Mouse (Mus musculus) spleen, adult 18-20 months (tissue): ENCODE results near the gene Pou2f2.
A peak's percentile ranks its signal among the peaks of the same experiment; 100 is the strongest.

Source experiments
- DNase-seq, 2 experiments: peaks; one replicate each; pipeline ENCODE4 v3.0.0; 2022; ENCODE audit warnings: mixed read lengths in 2 of 2

Pou2f2 gene

DNA sequence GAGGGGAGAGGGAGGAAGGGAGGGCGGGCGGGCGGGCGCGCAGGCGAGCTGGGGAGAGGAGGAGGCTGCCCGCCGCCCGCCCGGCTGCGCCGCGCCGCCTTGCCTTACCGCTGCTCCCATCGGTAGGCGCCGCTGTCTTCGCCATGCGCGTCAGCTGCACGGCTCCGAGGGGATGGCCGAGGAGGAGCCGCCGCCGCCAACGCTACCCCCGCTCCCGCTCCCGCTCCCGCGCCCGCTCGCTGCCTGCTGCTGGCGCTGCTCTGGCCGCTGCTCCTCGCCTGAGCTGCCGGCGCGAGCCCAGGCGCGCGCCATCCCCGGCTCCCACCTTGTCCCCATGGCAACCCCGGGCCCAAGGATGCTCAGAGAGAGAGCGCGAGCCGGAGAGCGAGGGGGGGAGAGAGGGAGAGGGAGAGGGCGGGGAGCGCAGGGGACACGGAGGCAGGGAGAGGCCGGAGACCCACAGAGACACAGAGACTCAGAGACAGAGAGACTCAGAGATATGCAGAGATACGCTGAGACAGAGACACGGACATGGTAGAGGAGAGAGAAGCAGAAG is at the start of gene Pou2f2:
TSS of gene Pou2f2 (minus strand) at position 121 of the 556 bp plus-strand sequence.
- DNase-seq = peak; percentile 63 to 70

DNA sequence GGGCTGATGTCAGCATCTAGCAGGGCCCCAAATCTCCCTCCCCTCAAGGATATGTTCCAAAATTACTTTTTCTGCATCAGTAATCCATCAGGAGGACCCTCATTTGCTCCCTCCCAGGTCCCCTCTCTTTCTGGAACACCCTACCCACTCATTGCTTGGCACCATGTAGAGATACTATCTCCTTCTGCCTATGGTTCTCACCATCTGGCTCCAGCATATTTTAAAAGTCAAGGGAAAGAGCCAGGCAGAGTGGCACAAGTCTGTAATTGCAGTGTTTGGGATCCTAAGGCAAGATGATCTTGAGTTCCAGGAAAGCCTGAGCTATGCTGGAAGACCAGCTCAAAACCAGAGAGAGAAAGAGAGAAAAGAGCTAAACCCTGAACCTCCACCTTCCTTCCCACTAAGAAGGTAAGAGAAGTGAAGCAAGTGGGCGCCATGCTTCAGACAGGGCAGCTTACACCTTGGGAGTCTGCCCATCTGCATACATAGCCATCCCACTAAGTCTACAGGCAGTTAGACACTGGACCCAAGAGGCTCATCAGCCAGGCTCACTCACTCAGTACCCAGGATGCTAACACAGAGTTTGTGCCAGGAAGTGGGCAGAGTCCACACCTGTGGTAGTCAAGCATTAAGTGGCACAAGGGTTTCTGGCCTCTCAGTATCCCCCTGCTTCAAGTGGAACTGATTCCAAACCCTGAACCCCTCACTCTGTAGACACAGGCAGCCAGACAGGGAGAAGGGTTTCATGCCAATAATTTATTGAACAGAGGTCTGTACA is 48.2 kb upstream of the Pou2f2 start:
- no peak for DNase-seq

DNA sequence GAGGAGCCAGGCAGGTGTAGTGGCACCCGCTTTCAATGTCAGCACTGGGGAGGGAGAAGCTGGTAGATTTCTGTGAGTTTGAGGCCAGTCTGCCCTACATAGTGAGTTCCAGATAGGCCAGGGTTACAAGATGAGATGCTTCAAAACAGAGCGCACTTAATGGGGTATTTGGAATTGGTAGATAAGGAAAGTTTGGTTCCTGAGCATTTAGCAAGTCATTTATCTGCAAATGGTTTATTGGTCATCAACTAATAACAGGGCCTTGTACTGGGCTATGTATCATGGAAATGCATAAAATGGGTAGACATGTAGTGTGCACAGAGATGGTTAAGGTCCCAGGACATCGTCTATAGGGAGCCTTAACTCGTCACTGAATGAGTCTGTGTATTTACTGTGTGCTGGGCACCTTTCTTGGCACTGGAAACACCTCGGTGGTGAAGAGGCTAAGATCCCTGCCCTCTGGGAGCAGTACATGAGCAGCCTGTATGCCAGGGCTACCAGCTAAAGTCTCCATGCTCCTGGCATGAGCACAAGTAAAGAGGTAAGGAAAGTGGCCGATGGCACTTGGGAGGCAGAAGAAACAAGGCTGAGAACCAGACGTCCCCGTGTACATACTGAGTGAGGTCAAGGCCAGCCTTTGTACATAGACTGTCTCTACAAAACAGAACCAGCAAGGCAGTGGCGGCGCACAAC is 42.9 kb upstream of the Pou2f2 start:
- no peak for DNase-seq

DNA sequence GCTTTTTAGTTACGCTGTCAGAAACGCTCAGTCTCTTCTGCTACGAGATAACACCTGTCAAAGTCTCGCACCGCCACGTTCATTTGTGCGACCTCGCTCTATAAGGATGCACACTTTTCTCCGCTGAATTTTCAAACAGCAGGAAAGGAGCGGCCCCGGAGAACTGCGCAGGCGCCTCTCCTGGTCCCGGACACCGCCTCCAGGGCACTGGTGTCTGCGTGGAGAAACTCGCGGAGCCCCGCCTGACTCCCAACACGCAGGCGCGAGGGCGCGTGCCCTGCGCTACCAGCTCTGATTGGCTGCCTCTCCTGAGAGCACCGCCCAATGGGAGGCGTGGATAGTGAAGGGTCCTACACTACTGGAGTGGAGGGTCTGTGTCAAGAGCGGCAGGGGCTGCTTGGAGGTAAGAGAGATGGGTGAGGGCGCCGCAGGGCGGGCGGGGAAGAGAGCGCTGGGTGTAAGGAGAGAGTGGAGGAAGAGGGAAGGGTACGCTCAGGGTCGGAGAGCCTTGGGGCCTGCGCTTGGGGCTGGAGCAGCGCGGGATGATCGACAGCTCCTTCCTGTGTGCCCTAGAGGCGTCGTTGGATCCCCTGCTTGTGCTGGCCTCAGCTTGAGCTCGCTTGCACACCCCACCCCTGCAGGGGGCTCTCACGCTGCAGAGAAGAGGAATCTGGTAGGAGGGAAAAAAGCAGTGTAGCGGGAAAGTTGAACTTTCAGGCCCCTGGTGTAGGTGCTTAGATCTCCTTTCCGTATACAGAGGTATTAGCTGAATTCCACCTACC is 41.8 kb upstream of the Pou2f2 start, which contains the start of gene Zfp526:
TSS of gene Zfp526 (plus strand) at position 324 of the 782 bp plus-strand sequence.
- peak; percentile 94 to 95 for DNase-seq

GRCm38 (mm10) chr7:25220457-25221101 is 41.1 kb upstream of the Pou2f2 start, which contains the start of gene Dedd2:
Gene Dedd2 (minus strand): TSS chr7:25220615.
- DNase-seq = peak in 1 of 2 experiments; percentile 30

DNA sequence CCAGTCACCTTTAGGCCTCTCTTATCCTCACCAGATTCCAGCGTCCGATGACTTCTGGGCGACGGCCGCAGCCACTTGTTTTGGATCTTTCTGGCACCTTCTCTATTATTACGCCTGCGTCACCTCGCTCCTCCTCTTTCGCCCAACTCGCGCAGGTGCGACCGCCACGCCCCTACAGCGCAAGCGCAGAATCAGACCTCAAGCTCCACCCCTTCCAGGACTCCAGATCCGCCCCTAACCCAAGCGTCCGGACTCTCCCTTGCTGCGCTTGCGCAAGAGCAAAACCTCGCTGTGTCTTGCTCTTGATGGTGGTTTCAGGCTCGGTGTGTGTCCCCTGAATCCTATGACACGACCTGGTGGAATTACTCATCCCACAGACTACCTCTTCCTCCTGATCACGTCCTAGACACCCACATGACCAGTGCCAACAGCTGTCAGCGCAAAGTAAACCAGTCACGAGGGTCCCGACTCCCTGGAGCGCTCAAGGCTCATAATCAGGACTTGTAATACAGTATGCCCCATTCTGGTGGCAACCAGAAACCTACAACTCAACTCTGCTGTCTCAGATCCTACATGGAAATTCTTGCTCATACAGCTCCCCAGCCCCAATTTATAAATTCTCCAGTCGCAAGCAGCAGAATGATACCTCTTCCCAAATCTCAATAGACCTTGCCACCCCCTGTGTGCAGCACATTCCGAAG is 40.4 kb upstream of the Pou2f2 start:
- DNase-seq = peak; percentile 93 to 97

- DNase-seq = no peak
These were observed 39.9 kb upstream of the Pou2f2 start for GRCm38 (mm10) chr7:25219416-25219750.

DNA sequence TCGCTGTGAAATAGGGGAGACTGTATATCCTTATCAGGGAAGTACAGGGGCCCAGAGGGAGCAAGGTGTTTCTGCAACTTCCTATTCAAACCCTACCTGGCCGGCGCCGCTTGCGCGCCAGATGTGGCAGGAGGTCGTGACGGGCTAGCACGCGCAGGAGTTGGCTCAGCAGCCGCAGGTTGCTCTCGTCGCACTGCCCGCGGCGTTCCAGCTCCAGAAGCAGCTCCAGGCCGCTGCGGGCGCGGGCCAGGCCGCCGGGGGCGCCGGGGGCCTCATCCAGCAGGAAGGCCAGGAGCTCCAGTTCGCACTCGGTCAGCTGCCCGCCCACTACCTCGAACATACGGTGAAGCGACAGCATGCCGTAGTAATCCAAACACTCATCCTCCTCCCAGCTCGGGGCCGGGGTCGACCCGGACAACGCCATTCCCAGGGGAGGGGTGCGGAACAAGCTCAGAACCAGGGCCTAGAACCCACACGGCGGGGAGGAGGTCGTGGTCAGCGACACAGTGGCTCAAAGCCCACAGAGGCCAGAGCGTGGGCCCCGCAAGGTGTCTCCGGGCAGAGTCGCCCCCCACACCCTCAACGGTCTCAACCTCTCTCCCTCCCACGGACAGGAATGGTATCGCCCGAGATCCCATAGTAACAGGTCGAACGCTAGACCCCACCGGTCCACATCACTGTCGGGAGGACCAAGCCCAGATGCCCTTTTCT is 39.3 kb upstream of the Pou2f2 start:
- peak; percentile 34 to 48 for DNase-seq

DNA sequence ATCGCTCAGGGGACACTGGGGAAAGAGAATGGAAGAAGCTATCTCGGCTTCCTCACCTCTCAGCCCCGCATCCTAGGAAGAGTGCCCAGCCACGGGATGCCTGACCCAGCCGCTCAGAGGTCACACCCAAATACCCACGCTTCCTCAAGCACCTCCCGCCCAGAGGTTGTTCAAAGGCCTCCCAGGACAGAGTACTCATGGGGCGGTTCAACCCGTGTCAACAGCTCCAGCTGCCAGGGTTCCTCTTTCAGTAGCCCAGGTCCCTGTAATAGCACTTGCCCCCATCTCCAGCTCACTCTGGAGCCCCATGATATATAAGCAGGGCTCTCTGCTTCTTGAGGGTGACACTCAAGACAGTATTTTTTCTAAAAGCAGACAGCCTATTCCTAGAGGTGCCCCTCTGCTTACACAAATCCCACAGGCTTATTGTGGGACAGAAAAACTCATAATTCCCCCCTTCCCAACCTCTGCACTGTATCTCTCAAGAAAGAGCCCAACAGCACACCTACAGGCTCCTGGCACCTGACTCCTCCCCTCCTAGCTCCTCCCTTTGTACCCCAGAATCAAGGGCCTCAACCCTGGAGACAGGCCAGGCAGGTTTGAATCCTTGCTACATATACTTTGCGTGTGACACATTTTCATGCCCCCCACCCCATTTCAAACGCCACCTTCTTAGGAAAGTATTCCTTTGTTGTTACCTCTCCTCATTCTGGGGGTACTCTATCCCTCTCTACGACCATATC is 38.3 kb upstream of the Pou2f2 start:
- DNase-seq = no peak

- DNase-seq = no peak
These were observed 34.6 kb upstream of the Pou2f2 start for GRCm38 (mm10) chr7:25214172-25214571.

DNA sequence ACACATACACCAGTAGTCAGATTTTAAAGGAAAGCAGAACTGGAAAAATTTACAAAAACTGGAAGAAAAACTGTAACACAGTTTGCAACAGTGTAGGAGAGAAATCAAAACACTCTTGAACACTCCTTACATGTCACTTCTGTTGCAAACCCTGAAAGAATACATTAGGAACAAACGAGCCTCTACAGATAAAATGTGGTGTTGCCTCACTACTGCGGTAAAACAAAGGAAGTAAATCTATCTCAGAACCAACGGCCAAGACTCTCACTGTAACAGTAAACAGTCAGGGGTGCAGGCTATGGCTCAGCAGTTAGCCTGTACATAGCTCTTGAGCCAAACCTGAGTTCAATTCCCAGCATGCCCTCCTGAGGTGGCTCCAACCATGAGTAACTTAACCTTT is 33.6 kb upstream of the Pou2f2 start:
- DNase-seq = no peak

DNA sequence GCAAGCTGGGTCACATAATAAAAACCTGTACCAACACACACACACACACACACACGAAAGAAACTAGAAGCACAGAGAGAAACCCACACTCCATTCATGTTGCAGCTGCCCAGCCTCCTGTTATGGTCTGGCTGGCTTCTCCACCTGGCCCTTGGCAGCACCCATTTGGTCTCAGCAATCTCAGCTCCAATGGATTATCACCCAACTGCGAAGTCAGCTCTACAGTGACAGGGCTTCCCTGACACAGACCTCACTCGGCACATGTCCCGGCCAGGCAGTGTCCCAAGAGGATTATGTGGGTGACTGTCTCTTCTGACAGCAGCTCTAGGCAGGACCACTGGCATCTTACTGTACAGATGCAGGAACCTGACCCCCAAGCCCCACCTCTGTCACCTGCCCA is 31.0 kb upstream of the Pou2f2 start:
- DNase-seq = no peak

DNA sequence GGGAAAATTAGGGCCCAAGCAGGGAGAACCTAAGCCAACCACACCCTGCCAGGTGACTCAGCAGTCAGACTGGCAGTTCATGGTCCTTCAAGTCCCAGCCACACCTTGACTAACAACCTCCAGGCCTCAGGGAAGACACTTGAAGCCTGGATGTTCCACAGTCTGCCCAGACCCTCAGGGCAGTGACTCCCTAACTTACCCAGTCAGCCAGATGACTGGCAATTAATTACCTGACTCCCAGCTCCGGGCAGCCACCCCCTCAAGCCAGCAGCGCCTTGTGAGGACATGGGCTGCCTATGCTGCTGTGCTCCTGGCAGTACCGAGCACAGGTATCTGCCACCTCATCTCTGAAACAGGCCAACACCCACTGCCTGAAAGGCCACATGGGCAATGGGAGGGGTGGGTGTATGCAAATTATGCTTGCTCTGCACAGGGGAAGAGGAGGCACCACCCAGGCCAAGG is 29.7 kb upstream of the Pou2f2 start:
- DNase-seq = peak; percentile 36 to 41

DNA sequence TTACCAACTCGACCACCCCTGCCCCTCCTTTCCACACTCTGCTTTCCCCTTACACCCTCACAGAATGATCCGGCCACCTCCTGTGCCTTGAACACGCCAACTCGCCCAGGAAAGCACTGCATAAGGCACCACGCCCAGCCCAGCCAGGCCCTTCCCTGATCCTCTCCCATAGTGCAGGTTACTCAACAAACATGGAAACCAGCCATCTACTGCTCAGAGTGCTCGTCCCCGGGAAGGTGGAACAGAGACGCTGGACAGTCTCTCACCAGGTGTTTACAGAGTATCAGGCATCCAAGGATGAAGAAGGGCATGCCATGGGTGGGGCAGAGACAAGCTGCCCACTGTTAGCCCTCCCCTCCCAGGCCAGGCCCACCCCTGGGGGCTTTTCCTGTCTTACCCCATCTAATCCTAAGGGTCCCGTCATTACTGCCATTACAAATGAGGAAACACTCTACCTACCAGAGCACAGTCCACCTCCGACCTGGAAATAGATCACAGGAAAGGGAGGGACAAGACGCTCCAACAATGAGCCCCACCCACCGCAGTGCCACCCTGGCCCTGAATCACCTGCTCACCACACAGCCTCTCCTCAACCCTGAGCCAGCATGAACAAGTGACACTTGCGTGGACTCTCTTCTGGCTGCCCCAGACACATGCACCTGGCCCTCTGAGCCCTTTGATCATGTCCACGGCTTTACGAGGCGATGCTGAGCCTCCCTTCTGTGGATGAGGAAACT is 26.7 kb upstream of the Pou2f2 start:
- no peak for DNase-seq

- peak; percentile 70 for DNase-seq
These were observed 26.0 kb upstream of the Pou2f2 start for GRCm38 (mm10) chr7:25205355-25206093.

GRCm38 (mm10) chr7:25203624-25204023 is 24.1 kb upstream of the Pou2f2 start:
- DNase-seq = no peak

GRCm38 (mm10) chr7:25197384-25198018 is 18.0 kb upstream of the Pou2f2 start:
- no peak for DNase-seq

- DNase-seq = no peak
These were observed 16.6 kb upstream of the Pou2f2 start for GRCm38 (mm10) chr7:25196107-25196506.
